Mouse (Mus musculus) megakaryocyte, embryonic 14.5 days (primary cell): ENCODE measurements at regions not wholly inside any gene's neighbourhood (a gene's known extent, or its start where the extent isn't known, plus 50 kb on each side); places are given as distances from the start of the nearest gene placed in this dataset.

Source experiments
- H3K27me3 ChIP-seq: replicated peaks from 2 replicates; pipeline ENCODE3; 2012; ENCODE audit warnings: inconsistent platforms
- H3K36me3 ChIP-seq: replicated peaks from 2 replicates; pipeline ENCODE3; 2012; ENCODE audit warnings: low read length, inconsistent platforms, mixed read lengths
- H3K4me1 ChIP-seq: 2 replicates; pipeline ENCODE4 v1.6.1; 2012; ENCODE audit warnings: inconsistent platforms
- H3K4me3 ChIP-seq: replicated peaks from 2 replicates; pipeline ENCODE3; 2012; ENCODE audit warnings: moderate library complexity, mild to moderate bottlenecking, inconsistent platforms
- H3K9me3 ChIP-seq: 2 replicates; pipeline ENCODE4 v1.6.1; 2012; ENCODE audit warnings: inconsistent platforms
- FLI1 ChIP-seq: IDR thresholded peaks from 2 replicates; pipeline ENCODE4 v1.6.1; 2012; ENCODE audit warnings: low read length, inconsistent platforms, mixed read lengths
- GATA1 ChIP-seq: IDR thresholded peaks from 3 replicates; pipeline ENCODE4 v1.6.1; 2012; ENCODE audit warnings: mixed read lengths, low read length, inconsistent platforms, borderline replicate concordance

DNA sequence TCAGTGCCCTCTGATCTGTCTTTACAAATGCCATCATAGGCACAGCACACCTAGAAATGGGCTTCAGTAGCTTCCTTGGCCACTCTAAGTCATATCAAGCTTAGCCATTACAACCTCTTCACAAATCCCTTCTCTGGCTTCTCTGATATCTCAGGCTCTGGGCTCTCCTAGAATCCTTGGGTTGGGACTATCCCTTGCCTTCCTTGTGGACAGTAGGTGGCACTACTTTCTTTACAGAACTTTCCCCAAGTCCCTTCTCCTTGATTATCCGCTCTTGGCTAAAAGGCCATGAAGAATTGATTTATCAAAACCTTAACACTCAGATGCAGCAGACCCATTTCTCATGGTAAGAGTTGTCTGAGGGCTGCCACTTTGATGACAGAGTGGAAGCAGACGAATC is 96.8 kb upstream of the Vstm2b start:
- Histone ChIP-seq H3K4me3 (peak overlapping the region; percentile 10), H3K36me3 (no peaks in the 10 kb centered on the region), H3K4me1 (no peaks in the 10 kb centered on the region), H3K9me3 (peaks cover 29% of the 10 kb centered on the region), H3K27me3 (no peaks in the 10 kb centered on the region)
- TF ChIP-seq FLI1: no peak
- TF ChIP-seq GATA1: no peak

DNA sequence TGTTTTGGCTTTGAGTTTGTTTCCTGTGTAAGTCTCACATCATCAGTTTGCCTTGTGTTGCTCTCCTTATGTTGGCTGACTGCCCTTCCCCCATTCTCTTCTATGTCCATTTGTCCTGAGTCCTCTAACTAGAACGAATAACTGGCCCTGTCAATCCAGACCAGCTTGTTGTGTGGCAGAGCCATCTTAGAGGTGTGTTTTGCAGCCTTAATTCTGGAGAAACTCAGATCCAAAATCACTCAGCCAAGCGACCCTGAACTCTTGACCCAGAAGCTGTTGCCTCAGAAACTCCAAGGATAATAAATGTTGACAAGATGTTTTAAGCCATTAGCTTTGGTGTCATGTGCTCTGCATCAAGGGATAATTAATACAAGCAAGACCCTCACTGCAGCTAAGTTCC is 92.9 kb upstream of the Vstm2b start:
- Histone ChIP-seq H3K27me3 (no peaks in the 10 kb centered on the region), H3K4me1 (no peaks in the 10 kb centered on the region), H3K9me3 (peaks cover 22% of the 10 kb centered on the region), H3K4me3 (no peak overlapping the region), H3K36me3 (no peaks in the 10 kb centered on the region)
- no peak for TF ChIP-seq GATA1
- no peak for TF ChIP-seq FLI1

DNA sequence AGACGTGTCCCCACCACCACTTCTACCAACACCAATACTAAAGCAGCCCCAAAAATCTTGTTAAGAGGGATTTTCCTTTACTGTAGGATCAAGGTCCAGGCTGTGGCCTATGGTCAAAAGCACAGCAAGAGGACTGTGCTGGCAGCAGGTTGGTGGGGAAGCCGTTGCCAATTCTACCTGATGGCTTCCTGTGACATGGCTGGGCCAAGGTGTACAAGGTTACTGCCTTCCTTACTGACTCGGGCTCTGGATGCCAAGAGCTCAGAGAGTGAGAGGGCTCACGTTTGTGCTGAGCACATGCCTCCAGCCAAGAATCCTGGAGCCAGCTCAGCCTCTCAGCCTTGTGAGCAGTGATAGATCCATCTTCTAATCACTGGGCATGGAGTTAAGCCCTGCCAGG is 92.3 kb upstream of the Vstm2b start:
- H3K27me3 ChIP-seq: no peaks in the 10 kb centered on the region
- no peaks in the 10 kb centered on the region for H3K4me1 ChIP-seq
- TF ChIP-seq GATA1 (no peak), FLI1 (no peak)
- H3K4me3 ChIP-seq: no peak overlapping the region
- H3K36me3 ChIP-seq: no peaks in the 10 kb centered on the region
- H3K9me3 ChIP-seq: peaks cover 28% of the 10 kb centered on the region

DNA sequence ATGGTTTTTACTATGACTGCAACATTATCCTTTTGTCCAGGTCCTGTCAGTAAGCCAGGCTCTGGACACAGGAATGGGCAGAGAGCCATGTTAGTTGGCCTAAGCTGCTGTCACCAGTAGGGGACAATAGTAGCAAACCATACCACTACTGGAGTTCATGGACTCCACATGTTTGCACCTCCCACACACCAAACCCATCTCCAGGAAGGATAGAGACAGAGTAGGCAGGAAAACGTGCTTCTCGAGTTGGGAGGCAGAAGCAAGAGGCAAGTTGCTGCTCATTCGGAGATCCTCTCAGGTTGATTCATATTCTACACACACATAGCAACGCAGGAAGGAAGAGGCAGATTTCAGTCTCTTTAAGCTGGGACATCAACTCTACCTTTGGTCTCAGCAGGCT is 85.2 kb upstream of the Vstm2b start:
- peaks cover 57% of the 10 kb centered on the region for H3K9me3 ChIP-seq
- TF ChIP-seq GATA1: no peak
- no peak for TF ChIP-seq FLI1
- H3K36me3 ChIP-seq: no peaks in the 10 kb centered on the region
- no peaks in the 10 kb centered on the region for H3K27me3 ChIP-seq
- no peak overlapping the region for H3K4me3 ChIP-seq
- H3K4me1 ChIP-seq: no peaks in the 10 kb centered on the region

DNA sequence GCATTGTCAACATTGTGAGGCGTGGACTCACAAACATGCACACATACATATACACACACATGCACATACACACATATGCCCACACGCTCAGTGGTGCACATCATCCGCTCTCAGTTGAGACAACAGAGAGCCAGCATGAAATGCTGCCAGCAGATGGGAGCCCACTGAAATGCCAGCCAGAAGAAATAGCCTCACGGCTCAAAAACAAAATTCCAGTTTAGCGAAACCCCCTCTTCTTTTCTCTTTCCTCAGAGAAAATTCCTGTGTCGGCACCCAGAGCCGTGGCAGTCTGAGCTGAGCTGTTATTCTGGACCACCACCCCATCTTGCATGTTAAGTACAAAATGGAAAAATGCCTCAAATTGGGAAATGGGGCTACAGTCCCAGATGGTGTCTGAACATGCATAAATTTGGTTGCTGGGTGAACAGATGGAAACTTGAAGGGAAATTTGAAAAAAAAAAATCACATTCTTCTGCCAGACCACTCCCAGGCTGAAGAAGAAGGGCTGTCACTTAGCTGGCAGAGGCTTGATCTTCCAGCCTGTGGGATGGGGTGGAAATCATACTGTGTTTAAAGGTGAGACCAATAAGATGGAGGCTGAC is 72.9 kb upstream of the Vstm2b start:
- Histone ChIP-seq H3K27me3 (no peaks in the 10 kb centered on the region), H3K36me3 (no peaks in the 10 kb centered on the region), H3K4me3 (no peak overlapping the region), H3K4me1 (no peaks in the 10 kb centered on the region), H3K9me3 (peaks cover 41% of the 10 kb centered on the region)
- TF ChIP-seq GATA1 (no peak), FLI1 (no peak)

DNA sequence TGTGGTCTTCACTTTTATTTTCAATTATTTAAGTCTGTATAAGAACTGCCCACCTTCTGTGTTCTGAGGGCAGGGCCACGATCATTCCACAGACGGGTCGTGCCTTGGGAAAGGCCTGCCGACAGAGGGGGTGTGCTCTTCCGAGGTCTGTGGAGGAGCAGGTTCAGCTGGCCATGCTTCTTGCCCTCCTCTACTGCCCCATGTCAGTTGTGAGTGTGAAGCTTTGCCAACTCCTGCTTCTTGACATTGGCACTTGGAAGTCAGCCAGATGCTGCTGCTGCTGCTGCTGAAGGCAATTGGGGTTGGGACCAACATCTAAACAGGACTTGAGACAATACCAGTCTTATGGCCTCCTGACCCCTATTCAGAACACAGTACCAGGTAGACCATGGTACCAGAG is 68.6 kb upstream of the Vstm2b start:
- H3K4me3 ChIP-seq: no peak overlapping the region
- no peaks in the 10 kb centered on the region for H3K36me3 ChIP-seq
- no peaks in the 10 kb centered on the region for H3K27me3 ChIP-seq

DNA sequence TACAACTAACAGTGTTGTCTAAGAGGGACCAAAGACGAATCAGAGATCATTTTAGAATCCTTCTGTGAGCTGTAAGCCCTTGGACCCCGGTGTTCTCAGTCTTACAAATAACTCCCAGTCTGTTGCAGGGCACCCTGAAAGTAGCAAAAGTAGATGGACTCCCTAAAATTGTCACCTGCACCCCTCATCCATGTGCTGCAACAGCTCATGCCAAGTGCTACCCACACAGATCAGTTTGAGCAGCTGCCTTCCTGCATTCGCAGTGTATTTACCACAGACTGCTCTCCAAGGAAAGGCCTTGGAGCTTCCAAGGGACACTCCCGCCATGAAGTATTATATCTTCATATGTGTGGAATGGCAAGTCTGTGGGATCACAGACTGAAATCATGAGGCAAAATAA is 66.5 kb upstream of the Vstm2b start:
- no peak for TF ChIP-seq GATA1
- TF ChIP-seq FLI1: no peak
- Histone ChIP-seq H3K27me3 (no peaks in the 10 kb centered on the region), H3K9me3 (peaks cover 61% of the 10 kb centered on the region), H3K4me1 (no peaks in the 10 kb centered on the region), H3K36me3 (no peaks in the 10 kb centered on the region), H3K4me3 (no peak overlapping the region)

More for the DNA sequence above, 68.6 kb upstream of the Vstm2b start:
- TF ChIP-seq GATA1: no peak
- TF ChIP-seq FLI1: no peak
- H3K4me1 ChIP-seq: no peaks in the 10 kb centered on the region
- H3K9me3 ChIP-seq: peaks cover 47% of the 10 kb centered on the region

DNA sequence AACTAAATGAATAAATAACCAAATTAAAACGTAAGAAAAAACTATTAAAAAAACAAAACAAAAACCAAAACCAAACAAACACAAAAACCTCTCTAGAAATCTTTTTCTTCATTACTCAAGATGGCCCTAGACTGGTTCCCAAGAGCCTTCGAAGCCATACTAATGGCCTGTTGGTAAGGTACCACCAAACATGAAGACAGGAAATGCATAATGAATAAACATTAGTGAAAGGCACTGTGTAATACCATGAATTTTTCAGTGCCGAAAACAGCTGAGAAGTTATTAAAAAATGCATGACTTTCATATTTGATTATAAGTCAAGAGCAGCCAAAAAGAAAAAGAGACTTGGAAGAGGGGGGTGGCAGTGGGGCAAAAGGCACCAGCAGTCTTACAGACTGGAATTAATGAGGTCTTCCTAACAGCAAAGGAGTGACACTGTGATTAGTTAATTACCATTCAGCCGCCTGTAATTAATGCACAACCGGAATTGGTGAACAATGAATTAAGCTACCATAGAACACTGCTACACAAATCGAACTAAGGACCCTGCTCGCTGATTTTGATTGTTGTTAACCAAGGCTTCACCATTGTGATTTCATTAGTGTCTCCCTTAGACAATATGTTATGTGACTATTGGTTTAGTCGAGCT is 55.7 kb upstream of the Vstm2b start:
- TF ChIP-seq FLI1: no peak
- no peak for TF ChIP-seq GATA1
- H3K4me3 ChIP-seq: no peak overlapping the region
- no peaks in the 10 kb centered on the region for H3K4me1 ChIP-seq
- H3K36me3 ChIP-seq: no peaks in the 10 kb centered on the region
- H3K9me3 ChIP-seq: peaks cover 18% of the 10 kb centered on the region
- no peaks in the 10 kb centered on the region for H3K27me3 ChIP-seq

DNA sequence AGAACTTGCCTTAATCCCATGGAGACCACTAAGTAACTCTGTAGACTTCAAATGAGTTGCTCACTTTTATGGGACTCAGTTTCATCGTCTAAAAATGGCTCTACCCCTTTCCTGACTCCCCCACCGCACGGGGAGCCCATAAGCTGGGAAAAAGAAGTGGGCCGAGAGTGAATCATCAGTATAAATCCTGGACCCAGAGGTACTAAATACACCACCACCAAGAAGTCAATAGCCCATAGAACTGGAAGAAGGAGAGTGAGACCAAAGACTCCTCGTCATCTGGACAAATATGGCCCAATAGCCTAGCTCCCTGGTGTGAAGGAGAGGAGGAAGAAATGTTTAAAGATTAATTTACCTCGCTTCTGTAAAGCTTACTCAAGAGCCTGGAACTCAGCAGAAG is 51.6 kb upstream of the Vstm2b start:
- no peak overlapping the region for H3K4me3 ChIP-seq

More for the DNA sequence above, 51.6 kb upstream of the Vstm2b start:
- Histone ChIP-seq H3K4me1 (no peaks in the 10 kb centered on the region), H3K9me3 (peaks cover 9% of the 10 kb centered on the region), H3K36me3 (no peaks in the 10 kb centered on the region), H3K27me3 (no peaks in the 10 kb centered on the region)
- TF ChIP-seq GATA1 (no peak), FLI1 (no peak)
